In genomic region chr9:41891206-41891605, GRCm38 (mm10) we compare ENCODE assay signal across 8 mouse cellular contexts.
DNase-seq lines count a peak whose midpoint lies in the region; ATAC-seq and TF ChIP-seq lines count a peak whose summit lies in the region.

No protein-coding gene starts in this region.

- H3K4me3 ChIP-seq in embryonic facial prominence, embryonic 10.5 days: peak overlapping the region; percentile 48
- no peak overlapping the region for H3K4me3 ChIP-seq in heart, postnatal 0 days (ENCODE audit: low read depth, low read length)
- peak overlapping the region; percentile 28; the same call in 1 of the 2 replicates for H3K4me3 ChIP-seq in midbrain, embryonic 13.5 days (replicated peaks)
- H3K4me3 ChIP-seq in lung, adult 2 months (replicated peaks; ENCODE audit: extremely low read depth, low read depth, low read length): no peak overlapping the region

- TF ChIP-seq POLR2A in lung, adult 2 months (IDR thresholded peaks at IDR 0.05; ENCODE audit: borderline replicate concordance, extremely low read depth, low read depth, low read length): no peak

- H3K4me2 ChIP-seq in heart, postnatal 0 days (ENCODE audit: low read depth, low read length): peak overlapping the region; percentile 78; the same call in 1 of the 2 replicates
- peak overlapping the region; percentile 53 for H3K4me2 ChIP-seq in midbrain, embryonic 13.5 days (replicated peaks)

- WGBS in embryonic facial prominence, embryonic 10.5 days: 55% methylated on average over 7 of the region's 7 CpGs
- 57% methylated on average over 7 of the region's 7 CpGs for WGBS in heart, postnatal 0 days
- whole genome bisulfite sequencing in midbrain, embryonic 13.5 days: 38% methylated on average over 7 of the region's 7 CpGs
- 52% methylated on average over 7 of the region's 7 CpGs for WGBS in lung, adult 2 months

- DNase-seq in kidney, postnatal 4 days: peak; percentile 25 to 50
- DNase-seq in kidney, adult 18-20 months: no peak
- peak; percentile 23 for DNase-seq in embryonic facial prominence, embryonic 10.5 days (ENCODE audit: low spot score)
- DNase-seq in heart, postnatal 0 days (ENCODE audit: low spot score): peak; percentile 18
- no peak for DNase-seq in thymus, postnatal 25 days
- DNase-seq in ovary, adult 18-20 months (ENCODE audit: low spot score): no peak
- DNase-seq in lung, adult 2 months: no peak

- H3K9ac ChIP-seq in heart, postnatal 0 days (replicated peaks; ENCODE audit: low read depth, low read length): no peak overlapping the region
- H3K9ac ChIP-seq in midbrain, embryonic 13.5 days (replicated peaks): 0 out of 2 replicates have a peak overlapping the region, but pooled peaks have one; percentile 59

- peaks cover 31% of the 10 kb centered on the region for H3K4me1 ChIP-seq in embryonic facial prominence, embryonic 10.5 days
- H3K4me1 ChIP-seq in heart, postnatal 0 days (ENCODE audit: control insufficient read depth, insufficient read depth): peaks cover 15% of the 10 kb centered on the region
- peaks cover 33% of the 10 kb centered on the region for H3K4me1 ChIP-seq in midbrain, embryonic 13.5 days (replicated peaks)
- no peaks in the 10 kb centered on the region for H3K4me1 ChIP-seq in lung, adult 2 months (ENCODE audit: control insufficient read depth, insufficient read depth, low read length)

- no peaks in the 10 kb centered on the region for H3K27me3 ChIP-seq in embryonic facial prominence, embryonic 10.5 days (replicated peaks; ENCODE audit: low read depth, poor library complexity, severe bottlenecking)
- no peaks in the 10 kb centered on the region for H3K27me3 ChIP-seq in heart, postnatal 0 days (ENCODE audit: control insufficient read depth, insufficient read depth, low read length)
- no peaks in the 10 kb centered on the region for H3K27me3 ChIP-seq in midbrain, embryonic 13.5 days

- H3K9me3 ChIP-seq in embryonic facial prominence, embryonic 10.5 days: no peaks in the 10 kb centered on the region
- H3K9me3 ChIP-seq in heart, postnatal 0 days (replicated peaks; ENCODE audit: control insufficient read depth, low read length): no peaks in the 10 kb centered on the region
- no peaks in the 10 kb centered on the region for H3K9me3 ChIP-seq in midbrain, embryonic 13.5 days

- peak; percentile 2; the same call in 1 of the 2 replicates for ATAC-seq in heart, postnatal 0 days (ENCODE audit: insufficient read depth, low read depth)
- 0 out of 2 replicates have a peak, but pooled peaks have one; percentile 0 for ATAC-seq in midbrain, embryonic 13.5 days

- H3K36me3 ChIP-seq in embryonic facial prominence, embryonic 10.5 days (replicated peaks): no peaks in the 10 kb centered on the region
- no peaks in the 10 kb centered on the region for H3K36me3 ChIP-seq in heart, postnatal 0 days (replicated peaks; ENCODE audit: control insufficient read depth, insufficient read depth, low read length)
- no peaks in the 10 kb centered on the region for H3K36me3 ChIP-seq in midbrain, embryonic 13.5 days

- 0 out of 2 replicates have a peak, but pooled peaks have one; percentile 20 for TF ChIP-seq EP300 in heart, postnatal 0 days (IDR thresholded peaks at IDR 0.05; ENCODE audit: low read depth)

- H3K27ac ChIP-seq in embryonic facial prominence, embryonic 10.5 days (replicated peaks): peak overlapping the region; percentile 97
- H3K27ac ChIP-seq in heart, postnatal 0 days (ENCODE audit: low read depth): peak overlapping the region; percentile 87
- H3K27ac ChIP-seq in midbrain, embryonic 13.5 days: peak overlapping the region; percentile 97

- TF ChIP-seq CTCF in heart, postnatal 0 days (IDR thresholded peaks at IDR 0.05; ENCODE audit: low read depth): no peak
- TF ChIP-seq CTCF in lung, adult 2 months (IDR thresholded peaks at IDR 0.05; ENCODE audit: insufficient read depth, low read length): no peak

Comparison
In these comparisons a context has a peak if more than half of its experiments do, and no peak if none do; other contexts are left out.
1. DNase-seq: peak in kidney, postnatal 4 days (2 of 2), embryonic facial prominence, embryonic 10.5 days (single experiment) and heart, postnatal 0 days (single experiment); none in kidney, adult 18-20 months (single experiment), thymus, postnatal 25 days (single experiment), ovary, adult 18-20 months (single experiment) and lung, adult 2 months (single experiment).
2. H3K4me3 ChIP-seq: peak in embryonic facial prominence, embryonic 10.5 days (single experiment) and midbrain, embryonic 13.5 days (single experiment); none in heart, postnatal 0 days (single experiment) and lung, adult 2 months (single experiment).
3. Peak in every context shown above with its lines, with median percentiles within 50 percentile points of each other: H3K27ac ChIP-seq.